Comparison of ENCODE assay signal across 8 mouse cellular contexts in the genomic region with DNA sequence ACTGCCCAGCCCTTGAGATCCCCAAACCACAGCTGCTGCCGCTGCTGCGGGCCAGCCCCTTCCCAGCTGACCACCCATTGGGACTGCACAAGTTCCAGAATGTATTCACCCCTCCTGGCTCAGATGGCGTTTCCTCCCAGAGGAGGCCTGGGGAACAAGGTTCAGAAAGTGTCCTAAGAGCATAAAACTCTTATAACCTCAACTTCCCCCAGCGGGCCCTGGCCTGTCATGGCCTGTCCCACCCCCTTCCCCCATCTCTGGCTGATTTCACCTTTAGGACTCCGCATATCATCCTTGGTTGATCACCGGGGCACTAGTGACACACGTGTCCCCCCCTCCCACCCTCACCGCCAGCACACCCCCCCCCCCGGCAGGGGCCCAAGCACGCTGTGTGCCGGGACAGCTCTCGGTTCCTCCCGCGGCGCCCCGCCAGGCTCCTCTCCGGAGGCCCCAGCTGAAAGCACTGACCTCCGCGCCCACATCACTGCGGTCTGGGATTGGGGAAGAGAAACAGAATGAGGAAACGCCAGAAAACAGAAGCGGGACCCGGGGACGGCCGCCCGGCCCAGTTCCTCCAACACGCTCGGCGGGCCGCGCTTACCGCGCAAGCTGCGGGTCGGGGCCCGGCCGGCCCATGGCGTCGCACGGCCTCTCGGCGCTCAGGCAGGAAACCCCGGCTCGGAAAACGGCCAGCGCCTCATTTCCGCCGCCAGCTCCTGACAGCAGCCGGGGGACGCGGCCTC. TPM values are rescaled to one million over a fixed set of nuclear protein-coding genes. Genes with fewer than 3 reads are reported as not detected.
DNase-seq lines count a peak whose midpoint lies in the region; ATAC-seq and TF ChIP-seq lines count a peak whose summit lies in the region.

No protein-coding gene starts in this region.

- WGBS in forebrain, embryonic 13.5 days, result 0% methylated on average over 51 of the region's 51 CpGs
- WGBS in hindbrain, postnatal 0 days, result under 1% methylated on average over 51 of the region's 51 CpGs
- under 1% methylated on average over 51 of the region's 51 CpGs for WGBS in lung, adult 2 months
- WGBS in olfactory bulb, adult 2 months, result under 1% methylated on average over 51 of the region's 51 CpGs

- dilution Hi-C loops in CH12.LX (cut with MboI; ENCODE audit: extremely low pct_ligation_motif_present, extremely low pct_unique_long_range_greater_than_20kb, low sequenced_read_pairs), result no loop called here

- DNase-seq in frontal cortex, postnatal 36 days (ENCODE audit: low spot score in 2 of 2), result no peak
- DNase-seq in CH12.LX (ENCODE audit: extremely low read depth), result peak; percentile 82
- DNase-seq in hindbrain, postnatal 0 days (ENCODE audit: low spot score), result no peak
- DNase-seq in lung, adult 2 months, result no peak
- no peak for DNase-seq in MN1 (ENCODE audit: low spot score)

- no peak for TF ChIP-seq POLR2A in CH12.LX (IDR thresholded peaks at IDR 0.05; ENCODE audit: low read depth, low read length)
- no peak for TF ChIP-seq POLR2A in lung, adult 2 months (IDR thresholded peaks at IDR 0.05; ENCODE audit: borderline replicate concordance, extremely low read depth, low read depth, low read length)
- TF ChIP-seq POLR2A in olfactory bulb, adult 2 months (IDR thresholded peaks at IDR 0.05; ENCODE audit: insufficient read depth, low read depth, low read length), result no peak

- H3K9me3 ChIP-seq in CH12.LX (replicated peaks; ENCODE audit: low read length), result peaks cover 3% of the 10 kb centered on the region
- H3K9me3 ChIP-seq in forebrain, embryonic 13.5 days (replicated peaks), result no peaks in the 10 kb centered on the region
- H3K9me3 ChIP-seq in hindbrain, postnatal 0 days (ENCODE audit: low read length), result no peaks in the 10 kb centered on the region

- peak overlapping the region; percentile 74 for H3K4me2 ChIP-seq in CH12.LX (ENCODE audit: insufficient read depth, low read depth, poor library complexity, severe bottlenecking)
- peak overlapping the region; percentile 94 for H3K4me2 ChIP-seq in forebrain, embryonic 13.5 days
- H3K4me2 ChIP-seq in hindbrain, postnatal 0 days (ENCODE audit: low read depth, low read length), result peak overlapping the region; percentile 89

- H3K79me2 ChIP-seq in CH12.LX (replicated peaks; ENCODE audit: control insufficient read depth, extremely low read depth, insufficient read depth, poor library complexity, severe bottlenecking), result peaks cover 45% of the 10 kb centered on the region

- TF ChIP-seq EP300 in CH12.LX (IDR thresholded peaks at IDR 0.05; ENCODE audit: low read length), result peak; percentile 42; the same call in 1 of the 2 replicates

- TF ChIP-seq CTCF in CH12.LX (conservative IDR thresholded peaks at IDR 0.05 in 1 of 2, IDR thresholded peaks at IDR 0.05 in 1 of 2; ENCODE audit: low read depth in 2 of 2, low read length in 2 of 2), result no peak
- TF ChIP-seq CTCF in hindbrain, postnatal 0 days (IDR thresholded peaks at IDR 0.05; ENCODE audit: low read depth), result no peak
- no peak for TF ChIP-seq CTCF in lung, adult 2 months (IDR thresholded peaks at IDR 0.05; ENCODE audit: insufficient read depth, low read length)
- no peak for TF ChIP-seq CTCF in olfactory bulb, adult 2 months (IDR thresholded peaks at IDR 0.05; ENCODE audit: insufficient read depth, low read depth, low read length)

- in situ Hi-C loops in CH12.LX (cut with MboI; ENCODE audit: low pct_ligation_motif_present, low pct_unique_long_range_greater_than_20kb, low sequenced_read_pairs), result no loop called here

- H3K4me1 ChIP-seq in CH12.LX (ENCODE audit: control insufficient read depth in 1 of 2, insufficient read depth in 2 of 2), result peaks cover 26 to 38% of the 10 kb centered on the region in 2 experiments
- peaks cover 39% of the 10 kb centered on the region for H3K4me1 ChIP-seq in forebrain, embryonic 13.5 days
- peaks cover 32% of the 10 kb centered on the region for H3K4me1 ChIP-seq in hindbrain, postnatal 0 days (ENCODE audit: insufficient read depth, low read length)
- peaks cover 33% of the 10 kb centered on the region for H3K4me1 ChIP-seq in lung, adult 2 months (ENCODE audit: control insufficient read depth, insufficient read depth, low read length)
- H3K4me1 ChIP-seq in olfactory bulb, adult 2 months (ENCODE audit: control insufficient read depth, insufficient read depth, low read length), result peaks cover 57% of the 10 kb centered on the region

- TF ChIP-seq RAD21 in CH12.LX (IDR thresholded peaks at IDR 0.05; ENCODE audit: low read depth, low read length), result no peak

- no peaks in the 10 kb centered on the region for H3K27me3 ChIP-seq in CH12.LX (replicated peaks)
- H3K27me3 ChIP-seq in forebrain, embryonic 13.5 days, result peaks cover 61% of the 10 kb centered on the region
- no peaks in the 10 kb centered on the region for H3K27me3 ChIP-seq in hindbrain, postnatal 0 days (ENCODE audit: insufficient read depth, low read length)

- peak overlapping the region; percentile 79 for H3K9ac ChIP-seq in CH12.LX (ENCODE audit: insufficient read depth, low read depth)
- H3K9ac ChIP-seq in forebrain, embryonic 13.5 days, result peak overlapping the region; percentile 77
- peak overlapping the region; percentile 68 for H3K9ac ChIP-seq in hindbrain, postnatal 0 days (replicated peaks; ENCODE audit: low read length)

- peak overlapping the region; percentile 71 to 87 (median 86) for H3K4me3 ChIP-seq in CH12.LX (replicated peaks in 1 of 3; ENCODE audit: low read depth in 2 of 3, low read length in 2 of 3, poor library complexity in 1 of 3)
- peak overlapping the region; percentile 69 for H3K4me3 ChIP-seq in forebrain, embryonic 13.5 days
- peak overlapping the region; percentile 80 for H3K4me3 ChIP-seq in hindbrain, postnatal 0 days (ENCODE audit: low read length)
- peak overlapping the region; percentile 67 for H3K4me3 ChIP-seq in lung, adult 2 months (replicated peaks; ENCODE audit: extremely low read depth, low read depth, low read length)
- H3K4me3 ChIP-seq in olfactory bulb, adult 2 months (ENCODE audit: insufficient read depth, low read depth, low read length), result peak overlapping the region; percentile 89

- peak; percentile 16; the same call in 1 of the 2 replicates for ATAC-seq in frontal cortex, adult (ENCODE audit: low TSS enrichment)
- ATAC-seq in forebrain, embryonic 13.5 days, result peak; percentile 23
- ATAC-seq in hindbrain, postnatal 0 days, result peak; percentile 2; the same call in 1 of the 2 replicates

- peak overlapping the region; percentile 97 for H3K27ac ChIP-seq in CH12.LX (ENCODE audit: insufficient read depth, low read depth)
- no peak overlapping the region; the same call in 1 of the 2 replicates for H3K27ac ChIP-seq in forebrain, embryonic 13.5 days
- H3K27ac ChIP-seq in hindbrain, postnatal 0 days, result peak overlapping the region; percentile 76
- peak overlapping the region; percentile 38; the same call in 1 of the 2 replicates for H3K27ac ChIP-seq in olfactory bulb, adult 2 months (ENCODE audit: insufficient read depth, low read depth, low read length)

- H3K36me3 ChIP-seq in CH12.LX (replicated peaks in 1 of 2; ENCODE audit: control insufficient read depth in 1 of 2, insufficient read depth in 1 of 2, low read length in 1 of 2), result peaks cover 16 to 17% of the 10 kb centered on the region in 2 experiments
- no peaks in the 10 kb centered on the region for H3K36me3 ChIP-seq in forebrain, embryonic 13.5 days (ENCODE audit: poor library complexity, severe bottlenecking)
- no peaks in the 10 kb centered on the region for H3K36me3 ChIP-seq in hindbrain, postnatal 0 days (ENCODE audit: insufficient read depth, low read length)

TF ChIP-seq in CH12.LX, 34 proteins besides CTCF, POLR2A, EP300 and RAD21 (continues in another document):
- 0 out of 2 replicates have a peak, but pooled peaks have one; percentile 14 for TF ChIP-seq NRF1 (IDR thresholded peaks at IDR 0.05; ENCODE audit: low read depth, low read length)
- no peak for TF ChIP-seq MYC (IDR thresholded peaks at IDR 0.05; ENCODE audit: low read depth, low read length)
- TF ChIP-seq SIN3A (IDR thresholded peaks at IDR 0.05; ENCODE audit: low read length), result peak; percentile 68; the same call in 1 of the 2 replicates
- TF ChIP-seq UBTF (IDR thresholded peaks at IDR 0.05; ENCODE audit: low read depth, low read length), result peak; percentile 86; the same call in 1 of the 2 replicates
- TF ChIP-seq IRF4 (IDR thresholded peaks at IDR 0.05; ENCODE audit: low read depth, low read length), result peak; percentile 88
- 0 out of 2 replicates have a peak, but pooled peaks have one; percentile 61 for TF ChIP-seq TCF12 (IDR thresholded peaks at IDR 0.05; ENCODE audit: low read depth, low read length)
- TF ChIP-seq MAZ (IDR thresholded peaks at IDR 0.05; ENCODE audit: low read depth, low read length), result peak; percentile 90
- peak; percentile 72; the same call in 1 of the 2 replicates for TF ChIP-seq BHLHE40 (IDR thresholded peaks at IDR 0.05; ENCODE audit: low read depth, low read length)
- no peak for TF ChIP-seq NELFE (IDR thresholded peaks at IDR 0.05; ENCODE audit: low read depth, low read length)
- TF ChIP-seq CHD1 (IDR thresholded peaks at IDR 0.05; ENCODE audit: low read depth, low read length), result peak; percentile 89
- TF ChIP-seq ZNF384 (IDR thresholded peaks at IDR 0.05; ENCODE audit: low read depth, low read length), result no peak
- peak; percentile 46; the same call in 1 of the 2 replicates for TF ChIP-seq CHD2 (IDR thresholded peaks at IDR 0.05; ENCODE audit: low read length)
- TF ChIP-seq ETS1 (conservative IDR thresholded peaks at IDR 0.05; ENCODE audit: low read depth, low read length), result peak; percentile 72; the same call in 1 of the 2 replicates

RNA-seq across cellular contexts. Expression of gene Sh2b3, which starts 1.3 kb away (rescaled TPM):
- total RNA-seq in CH12.LX (2012; rRNA removed) (27.8 and 35.4 TPM in 2 replicates), CH12.LX (2014; rRNA removed) (21.3 and 22.8 TPM in 2 replicates)
- 32.4 and 38.3 TPM in 2 replicates for polyA plus RNA-seq in CH12.LX (2012; ENCODE audit: insufficient read length, low read depth)
- polyA plus RNA-seq in forebrain, embryonic 13.5 days (2015; fragmentation: Nextera tagmentation; extraction: Ambion mirVana), result 4.7 and 4.8 TPM in 2 replicates
- 24.7 and 31.0 TPM in 2 replicates for total RNA-seq in hindbrain, postnatal 0 days (2014; rRNA removed)
- polyA plus RNA-seq in hindbrain, postnatal 0 days (2015; fragmentation: Nextera tagmentation; extraction: Ambion mirVana), result 6.5 and 6.6 TPM in 2 replicates
- polyA plus RNA-seq in lung, adult 2 months (2012; rRNA removed), result 58.8 and 106 TPM in 2 replicates
- not detected in 2 replicates for polyA plus RNA-seq in olfactory bulb, adult 2 months (2012; ENCODE audit: insufficient read depth, insufficient read length, low replicate concordance, missing spikeins)

RNA-seq across cellular contexts. Expression of gene Pheta1, which starts 12.7 kb away (rescaled TPM):
- 3.7 and 4.5 TPM in 2 replicates for total RNA-seq in CH12.LX (2012; rRNA removed)
- total RNA-seq in CH12.LX (2014; rRNA removed), result 1.8 and 2.0 TPM in 2 replicates
- 1.2 and 1.4 TPM in 2 replicates for polyA plus RNA-seq in CH12.LX (2012; ENCODE audit: insufficient read length, low read depth)
- 46.8 and 50.7 TPM in 2 replicates for polyA plus RNA-seq in forebrain, embryonic 13.5 days (2015; fragmentation: Nextera tagmentation; extraction: Ambion mirVana)
- total RNA-seq in hindbrain, postnatal 0 days (2014; rRNA removed), result 48.9 and 52.5 TPM in 2 replicates
- polyA plus RNA-seq in hindbrain, postnatal 0 days (2015; fragmentation: Nextera tagmentation; extraction: Ambion mirVana), result 28.0 and 28.3 TPM in 2 replicates
- polyA plus RNA-seq in lung, adult 2 months (2012; rRNA removed), result 20.4 and 25.3 TPM in 2 replicates
- not detected in 2 replicates for polyA plus RNA-seq in olfactory bulb, adult 2 months (2012; ENCODE audit: insufficient read depth, insufficient read length, low replicate concordance, missing spikeins)
